Comparison of ENCODE assay signal across 10 mouse cellular contexts in genomic region chr5:124046741-124047401, GRCm38 (mm10). TPM values are rescaled to one million over a fixed set of nuclear protein-coding genes. Genes with fewer than 3 reads are reported as not detected.
DNase-seq lines count a peak whose midpoint lies in the region; ATAC-seq and TF ChIP-seq lines count a peak whose summit lies in the region.
"Had no signal": no experiment of that assay in that cellular context is flagged by ENCODE, and none has a peak within 500 bp of the region (broad histone marks: within the 10 kb centered on the region; RNA-seq: fewer than 3 reads in every experiment).

No protein-coding gene starts in this region.

- H3K27me3 ChIP-seq in cerebellum, adult 2 months (ENCODE audit: control insufficient read depth, insufficient read depth, low read length) = no peaks in the 10 kb centered on the region
- H3K27me3 ChIP-seq in lung, postnatal 0 days (replicated peaks; ENCODE audit: insufficient read depth, low read length) = no peaks in the 10 kb centered on the region

- peak; percentile 22 to 26 for DNase-seq in cerebellum, adult 2 months
- no peak for DNase-seq in cerebellum, adult 18-20 months
- DNase-seq in urinary bladder, adult 2 months (ENCODE audit: low spot score) = peak; percentile 49
- no peak for DNase-seq in urinary bladder, postnatal 10 days (ENCODE audit: low spot score)
- peak; percentile 80 for DNase-seq in lung, postnatal 0 days (ENCODE audit: low spot score)
- no peak for DNase-seq in spleen, adult 12 weeks (ENCODE audit: low spot score)
- DNase-seq in thymus, postnatal 36 days = no peak
- DNase-seq in cerebellum, postnatal 36 days = no peak
- DNase-seq: B cell, adult 2 months; kidney, postnatal 10 days had no signal

- TF ChIP-seq CTCF in cerebellum, adult 2 months (IDR thresholded peaks at IDR 0.05; ENCODE audit: borderline replicate concordance, insufficient read depth, low read depth, low read length) = no peak; the same call in 1 of the 2 replicates
- no peak for TF ChIP-seq CTCF in lung, postnatal 0 days (IDR thresholded peaks at IDR 0.05)

- H3K4me1 ChIP-seq in cerebellum, adult 2 months (ENCODE audit: control insufficient read depth, insufficient read depth, low read length) = peaks cover 5% of the 10 kb centered on the region
- peaks cover 4% of the 10 kb centered on the region; the same call in 1 of the 2 replicates for H3K4me1 ChIP-seq in lung, postnatal 0 days (ENCODE audit: insufficient read depth, low read depth, low read length)

- H3K9ac ChIP-seq in lung, postnatal 0 days (replicated peaks; ENCODE audit: low read depth) = no peak overlapping the region

- TF ChIP-seq POLR2A in cerebellum, adult 2 months (IDR thresholded peaks at IDR 0.05; ENCODE audit: borderline replicate concordance, insufficient read depth, low read length) = no peak

- no peak overlapping the region for H3K4me3 ChIP-seq in cerebellum, adult 2 months (replicated peaks; ENCODE audit: insufficient read depth, low read depth, low read length)
- H3K4me3 ChIP-seq in lung, postnatal 0 days (ENCODE audit: low read depth, low read length) = no peak overlapping the region

- 39% methylated on average over 7 of the region's 7 CpGs for WGBS in cerebellum, adult 2 months
- WGBS in lung, postnatal 0 days = 73% methylated on average over 7 of the region's 7 CpGs

- H3K36me3 ChIP-seq in lung, postnatal 0 days (ENCODE audit: insufficient read depth, low read length) = no peaks in the 10 kb centered on the region

- H3K4me2 ChIP-seq in lung, postnatal 0 days (replicated peaks; ENCODE audit: low read depth, low read length) = no peak overlapping the region

- no peak for TF ChIP-seq EP300 in lung, postnatal 0 days (IDR thresholded peaks at IDR 0.05)

- peak; percentile 80 for ATAC-seq in lung, postnatal 0 days

- no peak overlapping the region for H3K27ac ChIP-seq in cerebellum, adult 2 months (ENCODE audit: insufficient read depth, low read length)
- 0 out of 2 replicates have a peak overlapping the region, but pooled peaks have one; percentile 27 for H3K27ac ChIP-seq in lung, postnatal 0 days (ENCODE audit: low read length)

- H3K9me3 ChIP-seq in lung, postnatal 0 days (ENCODE audit: low read length) = no peaks in the 10 kb centered on the region

RNA-seq across cellular contexts. Expression of gene Vps37b, which starts 14.8 kb away (rescaled TPM):
- polyA plus RNA-seq in cerebellum, adult 2 months (2012; rRNA removed) = 41.7 and 47.5 TPM in 2 replicates
- polyA plus RNA-seq in urinary bladder, adult 2 months (2012; rRNA removed) = 34.2 and 38.8 TPM in 2 replicates
- 28.5 and 31.0 TPM in 2 replicates for polyA plus RNA-seq in lung, postnatal 0 days (2015; fragmentation: Nextera tagmentation; extraction: Ambion mirVana)

RNA-seq across cellular contexts. Expression of gene Abcb9, which starts 48.7 kb away (rescaled TPM):
- polyA plus RNA-seq in cerebellum, adult 2 months (2012; rRNA removed) = 34.7 and 37.1 TPM in 2 replicates
- polyA plus RNA-seq in urinary bladder, adult 2 months (2012; rRNA removed) = 2.2 and 3.8 TPM in 2 replicates
- 2.6 and 3.1 TPM in 2 replicates for polyA plus RNA-seq in lung, postnatal 0 days (2015; fragmentation: Nextera tagmentation; extraction: Ambion mirVana)

Comparison
In these comparisons a context has a peak if more than half of its experiments do, and no peak if none do; other contexts are left out.
1. DNase-seq: peak in cerebellum, adult 2 months (2 of 2), urinary bladder, adult 2 months (single experiment) and lung, postnatal 0 days (single experiment); none in cerebellum, adult 18-20 months (0 of 2), urinary bladder, postnatal 10 days (single experiment), spleen, adult 12 weeks (single experiment), thymus, postnatal 36 days (0 of 2) and cerebellum, postnatal 36 days (0 of 2).